Mouse (Mus musculus) liver, postnatal 0 days (tissue): ENCODE results near the gene Samd8. TPM values are rescaled to one million over a fixed set of nuclear protein-coding genes. Genes with fewer than 3 reads are reported as not detected.

ENCODE experiments used
- ATAC-seq: fragments of 200-750 bp; cut with Nextera tagmentation; 2 replicates; pipeline ENCODE4 v1.8.0; 2017; ENCODE audit warnings: mild to moderate bottlenecking, moderate library complexity
- DNase-seq: peaks from one replicate; pipeline ENCODE4 v3.0.0-alpha.2; 2016
- H3K27ac ChIP-seq: fragments of 300-500 bp; sonication (generic); 2 replicates; pipeline ENCODE4 v1.5.1; 2014; ENCODE audit warnings: antibody characterized with exemption, moderate library complexity, mild to moderate bottlenecking, low read depth
- H3K27me3 ChIP-seq: fragments of 300-500 bp; sonication (generic); 2 replicates; pipeline ENCODE4 v1.6.1; 2014; ENCODE audit warnings: low read length, control low read depth, mixed read lengths; ENCODE audit not compliant: insufficient read depth
- H3K36me3 ChIP-seq: fragments of 300-500 bp; sonication (generic); replicated peaks from 2 replicates; pipeline ENCODE4 v1.6.1; 2014; ENCODE audit warnings: mild to moderate bottlenecking, control low read depth, low read length, moderate library complexity, mixed read lengths; ENCODE audit not compliant: insufficient read depth
- H3K4me1 ChIP-seq: fragments of 300-500 bp; sonication (generic); 2 replicates; pipeline ENCODE4 v1.6.1; 2014; ENCODE audit warnings: antibody characterized with exemption, mild to moderate bottlenecking, control low read depth; ENCODE audit not compliant: insufficient read depth
- H3K4me2 ChIP-seq: fragments of 300-500 bp; sonication (generic); 2 replicates; pipeline ENCODE4 v1.6.1; 2014; ENCODE audit warnings: low read depth, mild to moderate bottlenecking, low read length, moderate library complexity, mixed read lengths
- H3K4me3 ChIP-seq: fragments of 300-500 bp; sonication (generic); 2 replicates; pipeline ENCODE4 v1.5.1; 2014; ENCODE audit warnings: low read depth, low read length
- H3K9ac ChIP-seq: fragments of 300-500 bp; sonication (generic); replicated peaks from 2 replicates; pipeline ENCODE4 v1.6.1; 2014; ENCODE audit warnings: mild to moderate bottlenecking, moderate library complexity
- H3K9me3 ChIP-seq: fragments of 300-500 bp; sonication (generic); 2 replicates; pipeline ENCODE4 v1.6.1; 2016; ENCODE audit warnings: mild to moderate bottlenecking, control low read depth, low read length, mixed read lengths
- CTCF ChIP-seq: sonication (generic); IDR thresholded peaks from 2 replicates; pipeline ENCODE4 v1.5.1; 2016; ENCODE audit warnings: antibody characterized with exemption, low read depth
- EP300 ChIP-seq: IDR thresholded peaks from 2 replicates; pipeline ENCODE4 v1.6.1; 2016; ENCODE audit warnings: antibody characterized with exemption, low read depth, mild to moderate bottlenecking
- WGBS: fragments of 180-500 bp; shearing (Covaris S2); extraction: QIAGEN DNeasy Blood & Tissue Kit; methylation state at CpG from one replicate; pipeline ENCODE4 v1.1.7; 2014; ENCODE audit not compliant: insufficient replicate concordance; 5-methylcytosine and 5-hydroxymethylcytosine counted together
- polyA plus RNA-seq: library from polyadenylated mRNA; unstranded; fragments of >200 nt; fragmentation: Nextera tagmentation; extraction: Ambion mirVana; gene quantifications from 2 replicates; pipeline ENCODE4 v1.2.1, GENCODE M21; 2015

Samd8 gene
- polyA plus RNA-seq, 1 experiment from 2014 or later: 4.1 TPM

- no peak overlapping the region for H3K9ac ChIP-seq
- H3K9me3 ChIP-seq: no peaks in the 10 kb centered on the region
- H3K4me1 ChIP-seq: peaks cover 19% of the 10 kb centered on the region
- no peak for TF ChIP-seq EP300
- TF ChIP-seq CTCF: no peak
- no peak overlapping the region for H3K4me3 ChIP-seq
- H3K36me3 ChIP-seq: no peaks in the 10 kb centered on the region
- ATAC-seq (no peak), DNase-seq (no peak)
- no peak overlapping the region for H3K4me2 ChIP-seq
- no peaks in the 10 kb centered on the region for H3K27me3 ChIP-seq
- WGBS: 74% methylated on average over 2 of the region's 2 CpGs
- no peak overlapping the region for H3K27ac ChIP-seq
These were observed 59.1 kb downstream of the Samd8 start for GRCm38 (mm10) chr14:21809418-21809817.

- Histone ChIP-seq H3K9ac (no peak overlapping the region), H3K27ac (peak overlapping the region; percentile 55; the same call in 1 of the 2 replicates), H3K27me3 (no peaks in the 10 kb centered on the region), H3K9me3 (no peaks in the 10 kb centered on the region), H3K4me2 (no peak overlapping the region), H3K36me3 (no peaks in the 10 kb centered on the region), H3K4me3 (no peak overlapping the region), H3K4me1 (peaks cover 19% of the 10 kb centered on the region)
- no peak for ATAC-seq
- no peak for DNase-seq
- WGBS: 49% methylated on average over 4 of the region's 4 CpGs
- TF ChIP-seq CTCF: no peak
- no peak for TF ChIP-seq EP300
These were observed 61.0 kb downstream of the Samd8 start for GRCm38 (mm10) chr14:21811301-21811700.

DNA sequence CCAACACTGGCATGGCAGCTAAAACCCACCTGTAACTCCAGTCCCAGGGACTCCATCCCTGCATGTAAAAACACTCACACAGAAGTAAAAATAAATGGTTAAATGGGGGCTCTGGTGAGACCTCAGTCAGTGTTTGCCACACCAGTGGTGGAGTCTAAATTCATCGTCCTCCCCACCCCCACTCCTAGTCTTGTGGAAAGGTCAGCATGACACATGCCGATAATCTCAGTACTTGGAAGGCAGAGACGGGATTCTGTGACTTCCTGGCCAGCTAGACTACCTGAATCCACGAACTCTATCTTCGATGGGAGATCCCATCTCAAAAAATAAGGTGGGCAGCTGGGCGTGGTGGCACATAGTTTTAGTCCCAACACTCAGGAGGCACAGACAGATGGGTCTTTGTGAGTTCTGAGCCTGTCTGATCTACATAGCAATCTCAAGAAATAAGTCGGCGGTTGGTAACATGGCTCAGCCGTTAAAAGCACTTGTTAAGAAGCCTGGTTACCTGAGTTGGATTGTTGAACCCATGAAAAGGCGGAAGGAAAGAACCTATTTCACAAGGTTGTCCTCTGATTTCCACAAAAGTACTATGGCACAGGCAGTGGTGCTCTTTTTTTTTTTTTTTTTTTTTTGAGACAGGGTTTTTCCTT, 61.5 kb downstream of the Samd8 start:
- Histone ChIP-seq H3K27ac (peak overlapping the region; percentile 55), H3K9ac (no peak overlapping the region), H3K9me3 (no peaks in the 10 kb centered on the region), H3K4me1 (peaks cover 16% of the 10 kb centered on the region), H3K4me3 (no peak overlapping the region), H3K27me3 (no peaks in the 10 kb centered on the region), H3K36me3 (no peaks in the 10 kb centered on the region), H3K4me2 (0 out of 2 replicates have a peak overlapping the region, but pooled peaks have one; percentile 3)
- 71% methylated on average over 10 of the region's 10 CpGs for WGBS
- TF ChIP-seq CTCF: no peak
- TF ChIP-seq EP300: no peak
- ATAC-seq: no peak
- DNase-seq: no peak

DNA sequence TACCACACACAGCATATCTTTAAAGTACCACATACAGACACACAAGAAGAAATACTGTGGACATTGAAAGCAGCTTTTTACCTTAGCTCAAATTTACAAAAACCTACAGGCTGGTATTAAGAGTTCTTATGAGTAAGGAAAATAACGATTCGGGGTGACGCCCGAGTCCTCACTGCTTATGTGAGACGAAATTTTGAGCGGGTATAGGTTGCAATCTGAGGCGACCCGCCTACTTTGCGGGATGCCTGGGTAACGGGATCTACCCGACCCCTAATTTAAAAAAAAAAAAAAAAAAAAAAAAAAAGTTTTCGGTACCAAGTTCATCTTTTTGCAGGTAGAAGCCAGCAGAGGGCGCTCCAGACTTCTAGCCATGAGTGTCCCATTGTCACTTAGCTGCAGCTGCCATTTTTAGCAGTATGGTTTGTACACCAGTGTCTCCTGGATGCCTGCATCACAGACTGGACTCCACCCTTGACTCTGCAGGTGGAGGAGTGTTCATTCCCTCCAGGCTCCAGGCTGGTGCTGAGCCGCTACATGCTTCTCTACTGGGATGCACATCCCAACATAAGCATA, 62.3 kb downstream of the Samd8 start:
- ATAC-seq (peak; percentile 69), DNase-seq (peak; percentile 87)
- H3K27ac ChIP-seq: peak overlapping the region; percentile 60; the same call in 1 of the 2 replicates
- H3K4me1 ChIP-seq: peaks cover 14% of the 10 kb centered on the region
- H3K9me3 ChIP-seq: no peaks in the 10 kb centered on the region
- H3K4me2 ChIP-seq: peak overlapping the region; percentile 42
- no peak overlapping the region for H3K4me3 ChIP-seq
- H3K27me3 ChIP-seq: no peaks in the 10 kb centered on the region
- TF ChIP-seq EP300: peak; percentile 34; the same call in 1 of the 2 replicates
- peak; percentile 87 for TF ChIP-seq CTCF
- WGBS: 20% methylated on average over 14 of the region's 14 CpGs
- no peaks in the 10 kb centered on the region for H3K36me3 ChIP-seq
- H3K9ac ChIP-seq: no peak overlapping the region; the same call in 1 of the 2 replicates

DNA sequence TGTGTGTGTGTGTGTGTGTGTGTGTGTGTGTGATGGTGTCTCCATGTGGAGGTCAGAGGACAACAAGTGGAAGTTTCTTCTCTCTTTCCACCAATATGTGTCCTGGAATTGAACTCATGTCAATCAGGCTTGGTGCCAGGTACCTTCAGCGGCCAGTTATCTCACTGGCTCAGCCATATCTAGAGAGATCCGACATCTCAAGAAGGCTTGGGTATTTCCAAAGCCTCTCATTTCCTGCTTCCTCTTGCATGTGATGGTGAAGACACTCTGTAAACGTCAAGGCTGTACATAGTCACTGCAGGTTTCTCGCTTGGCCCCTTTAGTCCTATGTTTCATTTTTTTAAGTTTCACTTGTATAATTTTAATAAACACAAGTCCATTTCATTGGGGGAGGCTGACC, 62.9 kb downstream of the Samd8 start:
- Histone ChIP-seq H3K4me3 (no peak overlapping the region), H3K4me2 (no peak overlapping the region), H3K9me3 (no peaks in the 10 kb centered on the region), H3K4me1 (peaks cover 10% of the 10 kb centered on the region), H3K27me3 (no peaks in the 10 kb centered on the region), H3K9ac (no peak overlapping the region), H3K27ac (peak overlapping the region; percentile 60), H3K36me3 (no peaks in the 10 kb centered on the region)
- whole genome bisulfite sequencing: 44% methylated on average over 4 of the region's 4 CpGs
- no peak for DNase-seq
- TF ChIP-seq EP300 (0 out of 2 replicates have a peak, but pooled peaks have one; percentile 20), CTCF (no peak)
- ATAC-seq: peak; percentile 25; the same call in 1 of the 2 replicates

DNA sequence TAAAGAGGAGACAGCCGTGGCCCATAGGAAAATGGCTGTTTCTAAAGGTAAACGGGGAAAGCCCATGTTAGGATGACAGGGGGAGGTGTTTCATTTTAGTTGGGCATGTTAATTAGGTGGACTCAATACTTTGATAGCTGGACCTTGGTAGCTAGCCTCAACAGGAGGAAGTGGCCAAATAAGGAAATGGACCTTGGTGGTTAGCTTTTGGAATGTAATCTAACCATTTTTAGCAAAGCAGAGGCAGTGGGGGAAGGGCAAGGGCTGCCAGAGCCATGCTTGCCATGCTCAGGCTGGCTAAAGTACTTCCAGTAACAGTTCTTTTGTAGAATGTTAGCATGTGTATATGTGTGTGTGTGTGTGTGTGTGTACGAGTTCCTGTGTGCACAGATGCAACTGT, 63.5 kb downstream of the Samd8 start:
- ATAC-seq (no peak), DNase-seq (no peak)
- H3K4me3 ChIP-seq: no peak overlapping the region
- no peak for TF ChIP-seq CTCF
- no peaks in the 10 kb centered on the region for H3K27me3 ChIP-seq
- H3K4me2 ChIP-seq: no peak overlapping the region
- H3K36me3 ChIP-seq: no peaks in the 10 kb centered on the region
- H3K9ac ChIP-seq: no peak overlapping the region
- peak overlapping the region; percentile 60 for H3K27ac ChIP-seq
- whole genome bisulfite sequencing: 67% methylated on average over 3 of the region's 3 CpGs
- peaks cover 8% of the 10 kb centered on the region for H3K4me1 ChIP-seq
- H3K9me3 ChIP-seq: no peaks in the 10 kb centered on the region
